Mouse (Mus musculus): ENCODE data around the gene Akt3.

GRCm38 (mm10) chr1:177010607-177011302, 247.2 kb downstream of the Akt3 start:
- TF ChIP-seq CTCF (conservative IDR thresholded peaks at IDR 0.05; ENCODE audit: low read length) (no peak), NANOG (IDR thresholded peaks at IDR 0.05; ENCODE audit: borderline replicate concordance, low read length) (no peak), POU5F1 (IDR thresholded peaks at IDR 0.05; ENCODE audit: borderline replicate concordance, low read length) (no peak)

All from E14TG2a.4 (cell line).